Mouse (Mus musculus) hematopoietic multipotent progenitor cell, adult 10-12 weeks (in vitro differentiated cells): ENCODE data around the gene Ifit3. TPM values are rescaled to one million over a fixed set of nuclear protein-coding genes. Genes with fewer than 3 reads are reported as not detected.

Source experiments
- polyA plus RNA-seq: library from polyadenylated mRNA; stranded (reverse); fragments of >175 nt; gene quantifications from 2 replicates; pipeline ENCODE4 v1.2.3, GENCODE M21; 2012; ENCODE audit warnings: low replicate concordance

Ifit3 gene
- 0.58 and 1.2 TPM in 2 replicates for polyA plus RNA-seq

GRCm38 (mm10) chr19:34583126-34583766 is at the start of gene Ifit3:
Gene Ifit3 (plus strand): TSS chr19:34583531.

GRCm38 (mm10) chr19:34550534-34551223 is 32.7 kb upstream of the Ifit3 start, which contains the start of gene Ifit2:
Gene Ifit2 (plus strand): TSS chr19:34550694.

GRCm38 (mm10) chr19:34601888-34602287 is 18.6 kb downstream of the Ifit3 start, which contains the start of gene Ifit1bl1:
Gene Ifit1bl1 (minus strand): TSS chr19:34601956.

GRCm38 (mm10) chr19:34607237-34608051 is 24.1 kb downstream of the Ifit3 start, which contains the start of gene Ifit3b:
Gene Ifit3b (plus strand): TSS chr19:34607970.

Other genes starting within 250 kb of the Ifit3 start
- not detected in 2 replicates for gene Ch25h, start 108.4 kb upstream of the Ifit3 start, polyA plus RNA-seq
- 4.1 and 5.8 TPM in 2 replicates for gene Lipa, start 56.1 kb upstream of the Ifit3 start, polyA plus RNA-seq
- gene Ifit2, start 32.8 kb upstream of the Ifit3 start, polyA plus RNA-seq: 0.17 and 0.66 TPM in 2 replicates
- gene Ifit1bl1, start 18.4 kb downstream of the Ifit3 start, polyA plus RNA-seq: 0.31 and 1.3 TPM in 2 replicates
- 0.31 and 0.33 TPM in 2 replicates for gene Ifit3b, start 24.4 kb downstream of the Ifit3 start, polyA plus RNA-seq
- gene Ifit1bl2, start 57.2 kb downstream of the Ifit3 start, polyA plus RNA-seq: 0.19 TPM in 1 of 2 replicates, not detected in the other
- gene Ifit1, start 57.3 kb downstream of the Ifit3 start, polyA plus RNA-seq: 0.07 and 0.80 TPM in 2 replicates
- 0.02 TPM in 1 of 2 replicates, not detected in the other for gene Slc16a12, start 163.8 kb downstream of the Ifit3 start, polyA plus RNA-seq